Mouse (Mus musculus): Measurements from ENCODE around the gene Ralgps1. TPM values are rescaled to one million over a fixed set of nuclear protein-coding genes. Genes with fewer than 3 reads are reported as not detected.

Ralgps1 gene
- total RNA-seq, 2 experiments from 2014 or later = 0.66 to 1.9 TPM

DNA sequence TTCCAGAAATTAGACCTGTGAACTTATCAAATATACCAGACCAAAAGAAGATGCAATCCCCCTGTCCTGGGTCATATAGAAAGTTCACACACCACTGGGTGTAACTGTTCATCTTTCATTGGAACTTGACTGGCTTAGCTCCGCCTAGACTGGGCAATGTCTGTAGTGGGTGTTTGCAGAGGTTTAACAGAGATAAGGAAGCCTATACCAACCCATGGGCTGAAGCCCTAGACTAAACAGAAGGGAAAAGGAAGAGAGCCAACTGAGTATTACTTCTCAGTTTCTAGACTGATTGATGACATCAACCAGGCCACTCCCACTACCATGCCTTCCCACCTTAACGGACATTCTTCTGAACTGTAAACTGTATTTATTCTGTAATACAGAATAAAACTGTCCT, 79.2 kb downstream of the Ralgps1 start:
- ATAC-seq (replicated peaks; ENCODE audit: low FRiP score, low TSS enrichment, poor library complexity, severe bottlenecking) = peak; percentile 87

- no peak for ATAC-seq (replicated peaks; ENCODE audit: low FRiP score, low TSS enrichment, poor library complexity, severe bottlenecking)
Measured at GRCm38 (mm10) chr2:33290491-33290890, 80.8 kb downstream of the Ralgps1 start.

DNA sequence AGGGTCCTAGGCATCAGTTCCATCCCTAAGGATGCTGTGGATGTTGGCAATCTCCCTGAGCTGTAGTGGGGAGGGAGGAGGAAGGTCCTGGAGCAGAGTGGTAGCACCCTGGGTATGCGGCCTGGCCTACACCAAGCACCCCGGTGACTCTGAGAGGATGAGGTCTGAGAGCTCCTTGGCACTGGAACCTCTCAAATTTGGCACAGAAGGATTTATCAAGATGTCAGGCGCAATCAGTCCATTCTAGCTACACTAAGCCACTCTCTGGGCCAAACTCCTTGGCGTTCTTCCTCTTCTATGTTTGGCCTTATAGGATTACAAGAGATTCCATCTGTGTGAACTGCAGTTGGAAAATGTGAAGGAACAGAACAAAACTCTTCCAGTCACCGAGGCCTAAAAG, 82.4 kb downstream of the Ralgps1 start:
- no peak for ATAC-seq (replicated peaks; ENCODE audit: low FRiP score, low TSS enrichment, poor library complexity, severe bottlenecking)

- no peak for ATAC-seq (replicated peaks; ENCODE audit: low FRiP score, low TSS enrichment, poor library complexity, severe bottlenecking)
Measured at GRCm38 (mm10) chr2:33283674-33284073, 87.6 kb downstream of the Ralgps1 start.

DNA sequence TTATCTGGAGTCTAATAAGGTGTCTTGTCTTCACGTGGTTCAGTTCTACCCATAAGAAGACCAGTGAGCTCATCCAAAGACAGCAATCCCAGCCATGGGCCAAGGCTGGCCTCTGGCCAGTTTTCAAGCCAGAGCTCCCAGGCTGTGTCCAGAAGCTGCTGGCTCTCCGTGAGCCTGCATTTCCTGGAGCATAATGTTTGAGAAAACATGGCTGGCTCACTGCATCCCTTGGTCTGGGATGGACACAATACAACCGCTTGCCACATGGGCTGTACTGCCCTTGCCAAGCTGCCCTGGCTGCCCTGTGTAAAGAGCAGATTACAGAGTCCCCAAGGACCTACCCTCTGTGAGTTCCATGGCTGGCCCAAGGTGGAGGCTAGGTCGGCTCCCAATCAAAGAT, 88.4 kb downstream of the Ralgps1 start:
- no peak for ATAC-seq (replicated peaks; ENCODE audit: low FRiP score, low TSS enrichment, poor library complexity, severe bottlenecking)

DNA sequence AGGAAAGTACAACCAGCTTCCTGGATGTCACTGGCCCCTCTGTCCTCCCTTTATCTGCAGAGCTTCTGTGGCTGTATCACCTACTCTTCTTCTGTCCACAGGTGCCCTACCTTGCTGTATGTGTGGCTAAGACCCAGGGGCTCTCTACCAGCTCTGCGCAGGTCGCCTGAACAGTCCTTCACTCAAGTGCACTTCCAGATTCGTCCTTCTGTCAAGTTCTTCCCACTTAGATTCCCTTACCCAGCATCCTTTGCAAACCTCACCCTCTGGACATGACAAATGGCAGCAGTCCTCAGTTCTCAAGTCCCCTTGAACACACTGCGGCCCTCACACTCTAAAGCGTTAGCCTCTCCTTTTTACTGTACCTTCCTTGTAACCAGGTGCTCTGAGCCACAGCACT, 89.5 kb downstream of the Ralgps1 start:
- no peak for ATAC-seq (replicated peaks; ENCODE audit: low FRiP score, low TSS enrichment, poor library complexity, severe bottlenecking)

GRCm38 (mm10) chr2:33280525-33280924, 90.8 kb downstream of the Ralgps1 start:
- no peak for ATAC-seq (replicated peaks; ENCODE audit: low FRiP score, low TSS enrichment, poor library complexity, severe bottlenecking)

DNA sequence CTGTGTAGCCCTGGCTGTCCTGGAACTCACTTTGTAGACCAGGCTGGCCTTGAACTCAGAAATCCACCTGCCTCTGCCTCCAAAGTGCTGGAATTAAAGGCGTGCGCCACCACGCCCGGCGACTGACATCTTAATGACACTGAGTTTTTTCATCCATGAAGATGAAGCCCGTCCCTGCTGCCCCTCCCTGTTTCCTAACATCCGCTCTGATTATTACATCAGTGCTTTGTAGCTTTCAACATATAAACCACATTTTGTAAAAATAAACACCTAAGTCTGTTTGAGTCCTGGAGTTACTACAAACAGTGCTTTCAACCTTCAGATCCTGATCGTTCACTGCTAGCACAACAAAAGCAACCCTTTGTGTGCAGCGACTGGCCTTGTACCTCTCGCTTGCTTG, 91.5 kb downstream of the Ralgps1 start:
- no peak for ATAC-seq (replicated peaks; ENCODE audit: low FRiP score, low TSS enrichment, poor library complexity, severe bottlenecking)

GRCm38 (mm10) chr2:33274719-33275490, 96.4 kb downstream of the Ralgps1 start:
- no peak for ATAC-seq (replicated peaks; ENCODE audit: low FRiP score, low TSS enrichment, poor library complexity, severe bottlenecking)

DNA sequence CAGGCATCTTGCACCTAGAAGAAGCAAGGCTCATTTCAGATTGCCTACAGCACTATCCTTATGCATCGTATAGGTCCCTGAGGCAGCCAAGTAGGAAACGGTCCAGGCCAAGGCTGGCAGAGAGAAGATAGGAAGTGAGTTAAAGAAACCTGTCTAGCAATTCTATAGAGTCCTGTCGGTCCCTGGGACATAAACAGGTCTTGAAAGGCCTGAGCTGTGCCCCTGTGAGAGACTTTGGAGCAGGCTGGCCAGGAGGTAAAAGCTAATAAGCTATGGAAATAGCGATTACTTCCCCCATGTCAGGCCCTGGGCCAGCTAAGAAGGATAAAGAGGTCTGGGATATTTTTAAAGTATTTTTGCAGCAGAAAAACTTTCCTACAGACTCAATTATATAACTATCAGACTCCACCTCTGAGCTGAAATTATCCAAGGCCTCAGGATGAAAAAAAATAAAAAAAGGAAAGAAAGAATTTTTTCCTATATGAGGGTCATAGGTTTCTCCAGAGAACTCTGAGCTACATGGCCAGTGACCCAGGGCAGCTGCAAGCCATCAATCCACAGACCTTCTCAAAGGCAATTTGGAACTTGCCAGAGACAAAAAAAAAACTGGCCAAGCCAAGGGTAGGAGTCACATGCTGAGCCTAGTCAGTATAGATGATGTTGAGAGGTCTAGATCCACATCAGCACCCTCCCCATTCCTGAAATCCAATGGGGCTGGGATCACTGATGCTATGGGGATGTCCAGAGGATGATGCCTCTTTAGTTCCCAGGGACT, 98.4 kb downstream of the Ralgps1 start:
- ATAC-seq (replicated peaks; ENCODE audit: low FRiP score, low TSS enrichment, poor library complexity, severe bottlenecking) = no peak

- no peak for ATAC-seq (replicated peaks; ENCODE audit: low FRiP score, low TSS enrichment, poor library complexity, severe bottlenecking)
Measured at GRCm38 (mm10) chr2:33271511-33271910, 99.8 kb downstream of the Ralgps1 start.

DNA sequence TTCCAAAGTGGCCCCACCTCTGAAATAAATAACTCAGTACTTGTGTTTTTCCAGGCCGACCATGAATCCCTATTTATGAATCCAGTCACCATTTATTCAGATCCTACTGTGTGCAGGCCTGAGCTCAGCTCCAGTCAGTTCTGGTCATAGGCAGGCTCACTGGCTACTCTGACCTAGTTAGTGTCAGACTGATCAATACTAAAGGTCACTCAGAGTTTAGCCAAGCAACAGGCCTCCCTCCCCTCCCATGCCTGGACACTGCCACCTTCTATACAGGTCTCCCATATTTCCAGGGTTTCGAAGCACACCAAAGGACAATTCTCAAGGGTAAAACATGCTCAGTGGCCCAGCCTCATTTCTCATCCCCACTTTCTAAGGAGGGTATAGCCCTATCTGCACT, 100.7 kb downstream of the Ralgps1 start:
- no peak for ATAC-seq (replicated peaks; ENCODE audit: low FRiP score, low TSS enrichment, poor library complexity, severe bottlenecking)

DNA sequence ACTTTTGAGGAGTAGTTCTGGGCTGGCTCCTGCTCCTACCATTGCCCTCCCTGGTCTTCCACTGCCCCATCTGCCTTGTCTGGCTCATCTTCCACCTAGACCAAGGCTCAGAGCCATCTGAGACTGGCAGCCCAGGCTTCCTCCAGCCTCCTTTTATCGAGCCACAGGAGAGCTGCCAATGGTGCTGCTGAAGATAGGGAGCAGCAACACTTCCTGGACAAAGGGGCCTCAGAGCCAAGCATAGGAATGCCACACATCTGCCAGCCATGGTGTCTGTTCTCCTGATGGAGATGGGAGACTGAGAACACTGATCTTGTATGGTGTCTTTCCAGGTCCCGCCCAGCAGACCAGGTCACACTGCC, 102.2 kb downstream of the Ralgps1 start:
- no peak for ATAC-seq (replicated peaks; ENCODE audit: low FRiP score, low TSS enrichment, poor library complexity, severe bottlenecking)

DNA sequence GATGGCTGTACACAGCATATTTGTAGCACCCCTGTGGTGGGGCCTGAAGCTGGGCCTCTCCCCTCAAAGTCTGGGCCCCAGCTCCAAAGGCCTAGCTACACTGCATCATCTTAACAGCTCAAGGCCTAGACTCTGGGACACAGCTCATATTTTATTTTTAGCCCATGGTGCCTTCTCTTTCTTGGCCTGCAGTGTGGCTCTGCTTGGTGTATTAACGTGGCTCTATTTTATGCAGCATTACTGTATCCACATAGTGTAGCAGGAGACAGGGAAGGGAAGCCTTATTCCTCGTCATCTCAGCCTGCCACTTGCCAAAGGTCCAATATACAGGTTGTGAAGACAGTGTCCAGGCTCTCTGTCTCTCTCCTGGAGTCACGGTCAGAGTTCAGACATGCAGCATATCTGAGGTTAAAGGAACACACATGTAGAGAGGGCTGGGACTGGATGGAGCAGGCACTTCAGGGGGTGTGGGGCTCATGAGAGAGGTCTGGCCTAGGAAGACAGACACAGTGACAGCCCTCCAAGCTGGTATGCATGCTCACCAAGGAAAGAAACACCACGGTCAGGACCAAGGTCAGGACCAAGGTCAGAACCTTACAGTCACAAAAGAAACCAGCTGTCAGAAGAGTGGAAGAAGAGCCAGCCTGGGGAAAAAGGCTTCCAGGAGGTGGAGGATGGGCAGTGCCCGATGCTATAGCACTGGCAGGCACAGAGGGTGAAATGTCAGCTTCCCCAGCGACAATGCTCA, 102.7 kb downstream of the Ralgps1 start:
- ATAC-seq (replicated peaks; ENCODE audit: low FRiP score, low TSS enrichment, poor library complexity, severe bottlenecking) = no peak

- no peak for ATAC-seq (replicated peaks; ENCODE audit: low FRiP score, low TSS enrichment, poor library complexity, severe bottlenecking)
Measured at GRCm38 (mm10) chr2:33267075-33267474, 104.2 kb downstream of the Ralgps1 start.

GRCm38 (mm10) chr2:33265793-33266192, 105.5 kb downstream of the Ralgps1 start:
- ATAC-seq (replicated peaks; ENCODE audit: low FRiP score, low TSS enrichment, poor library complexity, severe bottlenecking) = no peak

DNA sequence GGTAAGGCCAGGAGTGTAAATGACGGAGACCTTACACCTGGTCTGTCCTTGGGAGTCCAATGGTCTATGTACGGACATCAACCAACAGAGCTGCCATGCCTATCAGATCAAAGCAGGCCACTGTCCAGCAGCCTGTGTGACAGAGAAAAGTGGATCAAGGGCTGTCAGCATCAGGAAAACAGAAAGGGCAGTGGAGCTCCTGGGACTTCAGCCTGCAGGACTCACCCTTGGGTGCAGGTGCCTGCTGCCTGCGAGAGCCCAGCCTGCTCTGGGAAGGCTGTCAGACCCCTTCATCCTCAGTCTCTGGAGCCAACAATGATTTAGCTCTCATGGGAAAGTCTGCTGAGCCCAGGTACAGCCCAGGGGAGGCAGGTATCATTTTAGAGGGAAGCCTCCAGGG, 109.8 kb downstream of the Ralgps1 start:
- no peak for ATAC-seq (replicated peaks; ENCODE audit: low FRiP score, low TSS enrichment, poor library complexity, severe bottlenecking)

DNA sequence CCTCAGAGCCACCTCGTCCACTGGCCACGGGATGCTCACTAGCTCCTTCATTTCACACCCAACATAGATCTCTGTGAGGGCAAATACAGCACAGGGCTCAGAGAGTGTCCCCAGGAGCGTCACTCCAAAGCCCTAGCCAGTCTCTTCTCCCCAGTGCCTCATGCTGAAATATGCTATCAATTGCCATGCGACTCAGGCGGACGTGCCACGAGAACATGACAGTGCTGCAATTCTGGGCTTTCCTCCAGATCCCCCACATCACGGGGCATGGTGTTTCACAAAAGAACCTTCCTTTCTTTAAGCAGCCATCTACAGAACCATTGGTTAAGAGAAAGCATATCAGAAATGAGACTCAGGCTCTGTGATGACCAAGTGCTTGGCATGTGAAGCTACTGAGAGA, 110.5 kb downstream of the Ralgps1 start:
- ATAC-seq (replicated peaks; ENCODE audit: low FRiP score, low TSS enrichment, poor library complexity, severe bottlenecking) = no peak

DNA sequence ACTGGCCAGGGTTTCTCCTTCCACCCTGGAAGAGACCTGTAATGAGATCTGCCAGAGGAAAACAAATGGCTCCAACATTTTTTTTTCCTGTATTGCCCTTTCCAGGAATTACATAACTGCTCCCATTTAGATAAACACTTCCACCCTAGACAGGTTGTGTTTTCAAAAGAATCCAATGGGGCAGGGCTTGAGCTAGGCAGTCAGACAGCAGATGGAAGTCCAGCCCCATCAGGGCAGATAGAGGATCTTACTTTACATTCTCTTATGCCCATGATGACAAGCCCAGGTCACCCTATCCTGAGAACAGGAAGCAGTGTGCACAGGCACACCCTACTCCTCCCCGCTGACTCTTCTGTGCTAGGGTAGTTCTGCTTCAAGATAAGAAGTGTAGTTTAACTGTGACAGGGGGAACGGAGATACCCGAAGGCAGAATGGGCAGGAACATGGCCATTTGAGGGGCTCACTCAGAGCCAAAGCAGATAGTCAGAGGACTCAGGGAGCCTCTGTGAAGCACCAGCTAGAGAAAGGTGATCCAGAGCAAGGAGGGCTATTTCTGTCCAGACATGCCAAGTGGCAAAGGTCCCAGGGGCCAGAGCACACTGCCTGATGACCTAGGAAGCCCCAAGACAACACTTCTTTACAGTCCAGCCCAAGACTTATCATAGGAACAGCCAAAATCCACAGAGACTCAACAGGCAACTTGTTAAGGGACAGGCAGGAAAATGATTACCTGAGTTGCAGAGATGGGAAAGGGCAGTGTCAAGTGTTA, 114.3 kb downstream of the Ralgps1 start:
- peak; percentile 96 for ATAC-seq (replicated peaks; ENCODE audit: low FRiP score, low TSS enrichment, poor library complexity, severe bottlenecking)

Data from megakaryocyte-erythroid progenitor cell, adult 5-6 weeks (primary cell).